ENCODE assay signal across 8 mouse cellular contexts in genomic region chr13:42623491-42623890, GRCm38 (mm10). TPM values are rescaled to one million over a fixed set of nuclear protein-coding genes. Genes with fewer than 3 reads are reported as not detected.
DNase-seq lines count a peak whose midpoint lies in the region; ATAC-seq lines count a peak whose summit lies in the region.
"Had no signal": no experiment of that assay in that cellular context is flagged by ENCODE, and none has a peak within 500 bp of the region (broad histone marks: within the 10 kb centered on the region; RNA-seq: fewer than 3 reads in every experiment).

No protein-coding gene starts in this region.

- no peaks in the 10 kb centered on the region for H3K9me3 ChIP-seq in midbrain, embryonic 10.5 days (replicated peaks)
- H3K9me3 ChIP-seq in midbrain, embryonic 16.5 days (replicated peaks; ENCODE audit: control insufficient read depth, low read length, poor library complexity, severe bottlenecking): no peaks in the 10 kb centered on the region
- H3K9me3 ChIP-seq in embryonic facial prominence, embryonic 10.5 days: no peaks in the 10 kb centered on the region
- H3K9me3 ChIP-seq: neural tube, embryonic 13.5 days had no signal

- H3K4me3 ChIP-seq in midbrain, embryonic 10.5 days: no peak overlapping the region
- H3K4me3 ChIP-seq in midbrain, embryonic 16.5 days (ENCODE audit: low read depth, low read length): no peak overlapping the region
- no peak overlapping the region for H3K4me3 ChIP-seq in embryonic facial prominence, embryonic 10.5 days
- H3K4me3 ChIP-seq: neural tube, embryonic 13.5 days had no signal

- no peak for ATAC-seq in midbrain, embryonic 16.5 days

- no peaks in the 10 kb centered on the region for H3K36me3 ChIP-seq in midbrain, embryonic 10.5 days
- no peaks in the 10 kb centered on the region for H3K36me3 ChIP-seq in midbrain, embryonic 16.5 days (ENCODE audit: control insufficient read depth, insufficient read depth, low read length)
- no peaks in the 10 kb centered on the region for H3K36me3 ChIP-seq in embryonic facial prominence, embryonic 10.5 days (replicated peaks)
- H3K36me3 ChIP-seq: neural tube, embryonic 13.5 days had no signal

- 51% methylated on average over 5 of the region's 5 CpGs for WGBS in midbrain, embryonic 10.5 days
- WGBS in midbrain, embryonic 16.5 days: 53% methylated on average over 5 of the region's 5 CpGs
- 54% methylated on average over 5 of the region's 5 CpGs for WGBS in embryonic facial prominence, embryonic 10.5 days

- no peaks in the 10 kb centered on the region for H3K27me3 ChIP-seq in midbrain, embryonic 10.5 days (ENCODE audit: low read depth, poor library complexity, severe bottlenecking)
- no peaks in the 10 kb centered on the region for H3K27me3 ChIP-seq in midbrain, embryonic 16.5 days (ENCODE audit: control insufficient read depth, insufficient read depth, low read depth, low read length)
- H3K27me3 ChIP-seq in embryonic facial prominence, embryonic 10.5 days (replicated peaks; ENCODE audit: low read depth, poor library complexity, severe bottlenecking): no peaks in the 10 kb centered on the region
- H3K27me3 ChIP-seq: neural tube, embryonic 13.5 days had no signal

- peak; percentile 25 for DNase-seq in midbrain, embryonic 10.5 days (ENCODE audit: low spot score)
- DNase-seq in brain, adult 2 months (ENCODE audit: low read depth, low spot score): peak; percentile 78
- peak; percentile 34 for DNase-seq in embryonic facial prominence, embryonic 10.5 days (ENCODE audit: low spot score)
- peak; percentile 69 to 80 for DNase-seq in left cerebral cortex, postnatal 14 days (ENCODE audit: low spot score in 2 of 2)
- DNase-seq in right cerebral cortex, postnatal 14 days: peak; percentile 70
- no peak for DNase-seq in thymus, postnatal 4 days

- H3K27ac ChIP-seq in midbrain, embryonic 10.5 days (replicated peaks): no peak overlapping the region
- H3K27ac ChIP-seq in midbrain, embryonic 16.5 days (ENCODE audit: low read length): no peak overlapping the region
- H3K27ac ChIP-seq in embryonic facial prominence, embryonic 10.5 days (replicated peaks): no peak overlapping the region
- H3K27ac ChIP-seq: neural tube, embryonic 13.5 days had no signal

- no peak overlapping the region for H3K9ac ChIP-seq in midbrain, embryonic 16.5 days (ENCODE audit: low read depth, low read length)
- H3K9ac ChIP-seq: neural tube, embryonic 13.5 days had no signal

- H3K4me1 ChIP-seq in midbrain, embryonic 10.5 days: no peaks in the 10 kb centered on the region
- H3K4me1 ChIP-seq in midbrain, embryonic 16.5 days (ENCODE audit: control insufficient read depth, insufficient read depth, low read length): no peaks in the 10 kb centered on the region
- H3K4me1 ChIP-seq in embryonic facial prominence, embryonic 10.5 days: no peaks in the 10 kb centered on the region
- H3K4me1 ChIP-seq: neural tube, embryonic 13.5 days had no signal

- intact Hi-C loops in left cerebral cortex, postnatal 14 days (cut with DNase I): loop anchor here (2.0 to 10.0 kb wide), 2 partner anchors 171 to 199 kb away; no protein-coding TSS in a partner anchor

- H3K4me2 ChIP-seq in midbrain, embryonic 16.5 days (ENCODE audit: low read length): no peak overlapping the region
- H3K4me2 ChIP-seq: neural tube, embryonic 13.5 days had no signal

RNA-seq across cellular contexts. Expression of gene Phactr1, which starts 56.9 kb away (rescaled TPM):
- 5.5 and 6.6 TPM in 2 replicates for polyA plus RNA-seq in midbrain, embryonic 10.5 days (2016; fragmentation: Nextera tagmentation; extraction: Ambion mirVana)
- polyA plus RNA-seq in midbrain, embryonic 16.5 days (2015; fragmentation: Nextera tagmentation; extraction: Ambion mirVana): 62.5 and 65.3 TPM in 2 replicates
- polyA plus RNA-seq in embryonic facial prominence, embryonic 10.5 days (2016; fragmentation: Nextera tagmentation; extraction: Ambion mirVana): 13.9 and 14.5 TPM in 2 replicates
- 100 to 1,000 TPM; 449 to 512 TPM for total RNA-seq in left cerebral cortex, postnatal 14 days (2021)
